Mouse (Mus musculus) brain, adult 2 months (tissue): Measurements from ENCODE around the gene Sept9.

Experiments used
- DNase-seq: peaks from one replicate; pipeline ENCODE4 v3.0.0; 2011; ENCODE audit warnings: low read depth, low spot score

Gene Sept9

GRCm38 (mm10) chr11:117291271-117292059 lies 92.0 kb downstream of the Sept9 start:
- peak; percentile 47 for DNase-seq

GRCm38 (mm10) chr11:117292446-117292845 lies 93.0 kb downstream of the Sept9 start:
- no peak for DNase-seq

- DNase-seq: peak; percentile 30
Observed at GRCm38 (mm10) chr11:117295266-117295665, 95.8 kb downstream of the Sept9 start.

GRCm38 (mm10) chr11:117296116-117296499 lies 96.6 kb downstream of the Sept9 start:
- no peak for DNase-seq

- peak; percentile 77 for DNase-seq
Observed at GRCm38 (mm10) chr11:117296500-117297189, 97.2 kb downstream of the Sept9 start.

- DNase-seq: no peak
Observed at GRCm38 (mm10) chr11:117297190-117297829, 97.8 kb downstream of the Sept9 start.

GRCm38 (mm10) chr11:117299741-117300140 lies 100.3 kb downstream of the Sept9 start:
- no peak for DNase-seq

- DNase-seq: no peak
Observed at GRCm38 (mm10) chr11:117300809-117301208, 101.3 kb downstream of the Sept9 start.

GRCm38 (mm10) chr11:117301716-117302115 lies 102.3 kb downstream of the Sept9 start:
- peak; percentile 78 for DNase-seq

- DNase-seq: no peak
Observed at GRCm38 (mm10) chr11:117302371-117302770, 102.9 kb downstream of the Sept9 start.

- DNase-seq: peak; percentile 71
Observed at GRCm38 (mm10) chr11:117305509-117306188, 106.2 kb downstream of the Sept9 start.

GRCm38 (mm10) chr11:117306311-117307088 lies 107.0 kb downstream of the Sept9 start:
- DNase-seq: no peak

- DNase-seq: peak; percentile 74
Observed at GRCm38 (mm10) chr11:117307895-117308786, 108.7 kb downstream of the Sept9 start.

- DNase-seq: no peak
Observed at GRCm38 (mm10) chr11:117309108-117309917, 109.9 kb downstream of the Sept9 start.

- DNase-seq: no peak
Observed at GRCm38 (mm10) chr11:117309918-117310287, 110.4 kb downstream of the Sept9 start.

- no peak for DNase-seq
Observed at GRCm38 (mm10) chr11:117310341-117311107, 111.1 kb downstream of the Sept9 start.

GRCm38 (mm10) chr11:117311127-117311800 lies 111.8 kb downstream of the Sept9 start:
- DNase-seq: peak; percentile 69
